18 mouse cellular contexts compared by ENCODE assay signal in the genomic region with DNA sequence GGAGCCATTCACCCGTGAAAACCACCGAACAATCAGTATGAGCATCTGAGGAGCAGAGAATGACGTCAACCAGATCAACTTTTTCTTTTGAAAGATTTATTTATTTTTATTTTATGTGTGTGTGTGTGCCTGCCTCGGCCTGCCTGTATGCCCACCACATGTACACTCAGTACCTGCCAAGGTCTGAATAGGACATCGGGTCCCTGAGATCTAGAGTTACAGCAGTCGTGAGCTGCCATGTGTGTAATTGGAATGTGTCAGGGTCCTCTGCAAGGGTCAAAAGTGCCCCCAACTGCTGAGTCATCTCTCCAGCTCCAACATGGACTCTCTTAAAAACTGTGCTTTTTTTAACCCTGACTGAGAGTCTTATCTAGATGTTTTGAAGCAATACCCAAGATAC.
"Had no signal": no experiment of that assay in that cellular context is flagged by ENCODE, and none has a peak within 500 bp of the region (broad histone marks: within the 10 kb centered on the region; RNA-seq: fewer than 3 reads in every experiment).

No protein-coding gene starts in this region.

- H3K36me3 ChIP-seq: midbrain, embryonic 10.5 days; neural tube, embryonic 13.5 days; neural tube, embryonic 15.5 days had no signal

- ATAC-seq: midbrain, embryonic 16.5 days had no signal

- H3K9ac ChIP-seq: lung, embryonic 14.5 days; neural tube, embryonic 13.5 days; neural tube, embryonic 15.5 days had no signal

- H3K4me1 ChIP-seq: midbrain, embryonic 10.5 days; neural tube, embryonic 13.5 days; neural tube, embryonic 15.5 days had no signal

- H3K27me3 ChIP-seq: neural tube, embryonic 13.5 days; neural tube, embryonic 15.5 days had no signal

- DNase-seq: lung, adult 18-20 months; lung, embryonic 14.5 days; lung, postnatal 10 days; lung, postnatal 4 days; midbrain, embryonic 14.5 days; retina, postnatal 1 day; right cerebral cortex, adult 18-20 months; right cerebral cortex, postnatal 25 days; right cerebral cortex, postnatal 4 days; spleen, adult 18-20 months; thymus, adult 18-20 months; thymus, postnatal 14 days; thymus, postnatal 36 days had no signal

- H3K4me2 ChIP-seq: lung, embryonic 14.5 days; neural tube, embryonic 13.5 days; neural tube, embryonic 15.5 days had no signal

- H3K9me3 ChIP-seq: midbrain, embryonic 10.5 days; neural tube, embryonic 13.5 days; neural tube, embryonic 15.5 days had no signal

- H3K27ac ChIP-seq: midbrain, embryonic 10.5 days; neural tube, embryonic 13.5 days; neural tube, embryonic 15.5 days had no signal

- H3K4me3 ChIP-seq: midbrain, embryonic 10.5 days; myocyte; neural tube, embryonic 13.5 days; neural tube, embryonic 15.5 days had no signal
